ENCODE assay signal across 8 mouse cellular contexts in genomic region chr10:83533258-83533909, GRCm38 (mm10). TPM values are rescaled to one million over a fixed set of nuclear protein-coding genes. Genes with fewer than 3 reads are reported as not detected.
A peak's percentile ranks its signal among the peaks of the same experiment; 100 is the strongest.
DNase-seq lines count a peak whose midpoint lies in the region; ATAC-seq and TF ChIP-seq lines count a peak whose summit lies in the region.

No protein-coding gene starts in this region.

- no peak overlapping the region for H3K27ac ChIP-seq in cortical plate, adult 2 months (ENCODE audit: insufficient read depth, low read length)
- H3K27ac ChIP-seq in hindbrain, postnatal 0 days: peak overlapping the region; percentile 68

- no peaks in the 10 kb centered on the region for H3K4me1 ChIP-seq in cortical plate, adult 2 months (ENCODE audit: control insufficient read depth, insufficient read depth, low read length)
- H3K4me1 ChIP-seq in hindbrain, postnatal 0 days (ENCODE audit: insufficient read depth, low read length): no peaks in the 10 kb centered on the region; the same call in 1 of the 2 replicates
- peaks cover 14% of the 10 kb centered on the region for H3K4me1 ChIP-seq in megakaryocyte, embryonic 14.5 days

- peak overlapping the region; percentile 70 for H3K9ac ChIP-seq in hindbrain, postnatal 0 days (replicated peaks; ENCODE audit: low read length)

- WGBS in hindbrain, postnatal 0 days: 1% methylated on average over 27 of the region's 27 CpGs

- peak overlapping the region; percentile 83 for H3K4me2 ChIP-seq in hindbrain, postnatal 0 days (ENCODE audit: low read depth, low read length)

- no peaks in the 10 kb centered on the region for H3K9me3 ChIP-seq in hindbrain, postnatal 0 days (ENCODE audit: low read length)
- H3K9me3 ChIP-seq in megakaryocyte, embryonic 14.5 days: no peaks in the 10 kb centered on the region

- TF ChIP-seq CTCF in cortical plate, adult 2 months (IDR thresholded peaks at IDR 0.05; ENCODE audit: extremely low read depth, insufficient read depth, low read length): no peak
- TF ChIP-seq CTCF in hindbrain, postnatal 0 days (IDR thresholded peaks at IDR 0.05; ENCODE audit: low read depth): no peak

- ATAC-seq in hindbrain, postnatal 0 days: peak; percentile 61

- DNase-seq in embryo, embryonic 10 days (ENCODE audit: low spot score): peak; percentile 48
- no peak for DNase-seq in embryo, embryonic 9.5 days (ENCODE audit: extremely low spot score)
- DNase-seq in gastrocnemius, postnatal 14 days: peak; percentile 72
- peak; percentile 70 for DNase-seq in hindbrain, postnatal 0 days (ENCODE audit: low spot score)
- peak; percentile 62 to 91 for DNase-seq in left cerebral cortex, postnatal 25 days (ENCODE audit: low spot score in 2 of 2)
- DNase-seq in skeletal muscle tissue, adult 2 months (ENCODE audit: low read depth, low spot score): peak; percentile 66

- no peak for TF ChIP-seq POLR2A in cortical plate, adult 2 months (IDR thresholded peaks at IDR 0.05; ENCODE audit: extremely low read depth, insufficient read depth, low read length)

- intact Hi-C loops in gastrocnemius, postnatal 14 days (cut with DNase I; ENCODE audit: low total_unique reads): no loop called here
- intact Hi-C loops in left cerebral cortex, postnatal 25 days (cut with DNase I): no loop called here

- H3K4me3 ChIP-seq in cortical plate, adult 2 months (ENCODE audit: insufficient read depth, low read length): peak overlapping the region; percentile 34
- H3K4me3 ChIP-seq in hindbrain, postnatal 0 days (ENCODE audit: low read length): peak overlapping the region; percentile 58
- H3K4me3 ChIP-seq in megakaryocyte, embryonic 14.5 days (replicated peaks): peak overlapping the region; percentile 88

- no peaks in the 10 kb centered on the region for H3K36me3 ChIP-seq in hindbrain, postnatal 0 days (ENCODE audit: insufficient read depth, low read length)
- no peaks in the 10 kb centered on the region for H3K36me3 ChIP-seq in megakaryocyte, embryonic 14.5 days (replicated peaks; ENCODE audit: low read length)

- no peaks in the 10 kb centered on the region for H3K27me3 ChIP-seq in hindbrain, postnatal 0 days (ENCODE audit: insufficient read depth, low read length)
- peaks cover 65% of the 10 kb centered on the region for H3K27me3 ChIP-seq in megakaryocyte, embryonic 14.5 days (replicated peaks)

RNA-seq across cellular contexts. Expression of gene Aldh1l2, which starts 0.6 kb away (rescaled TPM):
- 1.8 and 2.0 TPM in 2 replicates for polyA plus RNA-seq in cortical plate, adult 2 months (2012; rRNA removed)
- total RNA-seq in gastrocnemius, postnatal 14 days (2021): 1 to 10 TPM; 8.9 to 9.5 TPM
- 14.4 and 18.7 TPM in 2 replicates for total RNA-seq in hindbrain, postnatal 0 days (2014; rRNA removed)
- polyA plus RNA-seq in hindbrain, postnatal 0 days (2015; fragmentation: Nextera tagmentation; extraction: Ambion mirVana): 7.4 and 9.0 TPM in 2 replicates
- total RNA-seq in left cerebral cortex, postnatal 25 days (2021): 1 to 10 TPM; 1.7 to 2.5 TPM
- not detected in 2 replicates for polyA plus RNA-seq in megakaryocyte, embryonic 14.5 days (2012; ENCODE audit: insufficient read depth, low replicate concordance)

RNA-seq across cellular contexts. Expression of gene Washc4, which starts 10.2 kb away (rescaled TPM):
- polyA plus RNA-seq in cortical plate, adult 2 months (2012; rRNA removed): 11.8 and 12.9 TPM in 2 replicates
- total RNA-seq in gastrocnemius, postnatal 14 days (2021): 10 to 100 TPM; 11.4 to 12.7 TPM
- total RNA-seq in hindbrain, postnatal 0 days (2014; rRNA removed): 13.8 and 18.5 TPM in 2 replicates
- 17.6 and 22.0 TPM in 2 replicates for polyA plus RNA-seq in hindbrain, postnatal 0 days (2015; fragmentation: Nextera tagmentation; extraction: Ambion mirVana)
- 10 to 100 TPM; 23.1 to 25.7 TPM for total RNA-seq in left cerebral cortex, postnatal 25 days (2021)
- 0.03 and 0.32 TPM in 2 replicates for polyA plus RNA-seq in megakaryocyte, embryonic 14.5 days (2012; ENCODE audit: insufficient read depth, low replicate concordance)

Comparison
In these comparisons a context has a peak if more than half of its experiments do, and no peak if none do; other contexts are left out.
1. H3K4me3 ChIP-seq: peak in every context shown above with its lines; median percentile 88 in megakaryocyte, embryonic 14.5 days; 58 in hindbrain, postnatal 0 days; 34 in cortical plate, adult 2 months.